Mouse (Mus musculus) heart, adult 2 months (tissue): ENCODE measurements around the gene Tmem51.

Source experiments
- CTCF ChIP-seq: fragments of 200-600 bp; IDR thresholded peaks from 2 replicates; pipeline ENCODE4 v1.8.1; 2022; ENCODE audit warnings: antibody characterized with exemption, mild to moderate bottlenecking, moderate library complexity
- EP300 ChIP-seq: fragments of 200-500 bp; IDR thresholded peaks from 2 replicates; pipeline ENCODE4 v1.6.1; 2011; ENCODE audit warnings: low read depth, low read length, control low read depth; ENCODE audit not compliant: insufficient read depth
- POLR2A ChIP-seq: fragments of 200-500 bp; IDR thresholded peaks from 2 replicates; pipeline ENCODE4 v1.6.1; 2011; ENCODE audit warnings: mild to moderate bottlenecking, low read depth, low read length, control low read depth; ENCODE audit not compliant: insufficient read depth

- TF ChIP-seq CTCF (no peak), EP300 (no peak), POLR2A (no peak)
Observed at GRCm38 (mm10) chr4:141996086-141996485, 88.0 kb downstream of the Tmem51 start.
